12 mouse cellular contexts compared by ENCODE assay signal in the genomic region with DNA sequence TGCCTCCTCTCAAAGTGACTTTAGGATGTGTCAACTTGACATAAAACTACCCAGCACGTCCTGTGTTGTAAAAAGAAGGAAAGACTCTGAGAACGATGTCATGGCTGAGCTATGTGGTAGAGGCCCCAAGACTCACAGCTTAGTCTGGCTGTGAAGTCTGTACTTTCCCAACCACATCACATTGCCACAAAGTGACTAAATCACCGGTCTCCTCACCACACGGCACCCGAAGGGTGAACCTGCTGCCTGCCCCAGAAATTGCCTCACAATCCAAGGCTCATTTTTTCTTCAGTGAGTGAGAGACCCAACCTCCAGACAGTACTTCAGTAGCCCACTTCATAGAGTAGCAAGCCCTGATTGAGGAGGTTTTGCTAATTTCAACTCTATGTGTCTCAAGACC.
A peak's percentile ranks its signal among the peaks of the same experiment; 100 is the strongest.
DNase-seq lines count a peak whose midpoint lies in the region; ATAC-seq and TF ChIP-seq lines count a peak whose summit lies in the region.
"Had no signal": no experiment of that assay in that cellular context is flagged by ENCODE, and none has a peak within 500 bp of the region (broad histone marks: within the 10 kb centered on the region; RNA-seq: fewer than 3 reads in every experiment).

No protein-coding gene starts in this region.

- no peak overlapping the region for H3K4me3 ChIP-seq in heart, adult 2 months
- H3K4me3 ChIP-seq: embryonic facial prominence, embryonic 12.5 days; hindbrain, embryonic 12.5 days had no signal

- peaks cover 22% of the 10 kb centered on the region for H3K4me1 ChIP-seq in heart, adult 2 months (ENCODE audit: control insufficient read depth, insufficient read depth, low read length)

- H3K36me3 ChIP-seq in heart, adult 2 months (ENCODE audit: control insufficient read depth, insufficient read depth, low read length), result peaks cover 26% of the 10 kb centered on the region
- H3K36me3 ChIP-seq: embryonic facial prominence, embryonic 12.5 days; hindbrain, embryonic 12.5 days had no signal

- no peaks in the 10 kb centered on the region for H3K27me3 ChIP-seq in heart, adult 2 months (ENCODE audit: control insufficient read depth, insufficient read depth, low read length)

- peak; percentile 58 for ATAC-seq in activated CD4-positive, CD25-positive, alpha-beta regulatory T cell, adult 4 months
- peak; percentile 67 for ATAC-seq in monocyte, adult 5-6 weeks (replicated peaks; ENCODE audit: insufficient number of reproducible peaks, low FRiP score, low TSS enrichment, poor library complexity, severe bottlenecking)

- no peak for TF ChIP-seq POLR2A in heart, adult 2 months (IDR thresholded peaks at IDR 0.05; ENCODE audit: insufficient read depth, low read depth, low read length)

- no peak for TF ChIP-seq CTCF in heart, adult 2 months (IDR thresholded peaks at IDR 0.05)

- peaks cover 2% of the 10 kb centered on the region; the same call in 1 of the 2 replicates for H3K79me2 ChIP-seq in heart, adult 2 months (replicated peaks; ENCODE audit: control insufficient read depth, insufficient read depth, low read length)

- no peak for TF ChIP-seq EP300 in heart, adult 2 months (IDR thresholded peaks at IDR 0.05; ENCODE audit: insufficient read depth, low read depth, low read length)

- peak overlapping the region; percentile 4 for H3K27ac ChIP-seq in heart, adult 2 months
- H3K27ac ChIP-seq: embryonic facial prominence, embryonic 12.5 days; hindbrain, embryonic 12.5 days had no signal

- 61% methylated on average over 5 of the region's 5 CpGs for WGBS in heart, adult 2 months

- no peak for DNase-seq in heart, adult 2 months
- DNase-seq in heart, postnatal 14 days, result no peak
- peak; percentile 86 for DNase-seq in 3T3-L1 (ENCODE audit: low read depth, low spot score)
- no peak for DNase-seq in urinary bladder, adult 2 months (ENCODE audit: low spot score)
- DNase-seq in left cerebral cortex, adult 9 months (ENCODE audit: low spot score in 2 of 2), result no peak
- no peak for DNase-seq in gastrocnemius, postnatal 14 days
- DNase-seq: adrenal gland, adult 8-10 months; cerebellum, adult 8-10 months had no signal

- intact Hi-C loops in heart, adult 2 months (cut with DNase I), result loop anchor here (5.0 kb wide), 2 partner anchors 36 to 109 kb away; no protein-coding TSS in a partner anchor
- intact Hi-C loops in heart, postnatal 14 days (cut with DNase I), result no loop called here
- intact Hi-C loops in gastrocnemius, postnatal 14 days (cut with DNase I; ENCODE audit: low total_unique reads), result no loop called here

- H3K9ac ChIP-seq in heart, adult 2 months (ENCODE audit: low read depth, low read length), result no peak overlapping the region
- H3K9ac ChIP-seq: embryonic facial prominence, embryonic 12.5 days; hindbrain, embryonic 12.5 days had no signal
